Mouse (Mus musculus) midbrain, embryonic 15.5 days (tissue): Measurements from ENCODE around the gene Zc3h18. TPM values are rescaled to one million over a fixed set of nuclear protein-coding genes. Genes with fewer than 3 reads are reported as not detected.

ENCODE experiments used
- ATAC-seq: fragments of 200-750 bp; cut with Nextera tagmentation; replicated peaks from 2 replicates; pipeline ENCODE4 v1.8.0; 2017; ENCODE audit warnings: moderate TSS enrichment
- H3K27ac ChIP-seq: fragments of 300-500 bp; sonication (generic); 2 replicates; pipeline ENCODE4 v1.5.1; 2015; ENCODE audit warnings: mild to moderate bottlenecking, inconsistent platforms
- H3K27me3 ChIP-seq: fragments of 300-500 bp; sonication (generic); replicated peaks from 2 replicates; pipeline ENCODE4 v1.6.1; 2015; ENCODE audit warnings: inconsistent platforms
- H3K36me3 ChIP-seq: fragments of 300-500 bp; sonication (generic); replicated peaks from 2 replicates; pipeline ENCODE4 v1.6.1; 2015; ENCODE audit warnings: inconsistent platforms
- H3K4me1 ChIP-seq: fragments of 300-500 bp; sonication (generic); 2 replicates; pipeline ENCODE4 v1.6.1; 2015; ENCODE audit warnings: inconsistent platforms
- H3K4me2 ChIP-seq: fragments of 300-500 bp; sonication (generic); 2 replicates; pipeline ENCODE4 v1.6.1; 2015; ENCODE audit warnings: inconsistent platforms, mild to moderate bottlenecking, moderate library complexity
- H3K4me3 ChIP-seq: fragments of 300-500 bp; sonication (generic); 2 replicates; pipeline ENCODE4 v1.5.1; 2015; ENCODE audit warnings: mild to moderate bottlenecking, inconsistent platforms
- H3K9ac ChIP-seq: fragments of 300-500 bp; sonication (generic); 2 replicates; pipeline ENCODE4 v1.6.1; 2015; ENCODE audit warnings: mild to moderate bottlenecking, inconsistent platforms
- H3K9me3 ChIP-seq: fragments of 300-500 bp; sonication (generic); 2 replicates; pipeline ENCODE4 v1.6.1; 2016; ENCODE audit warnings: inconsistent platforms
- WGBS: fragments of 180-500 bp; shearing (Covaris S2); methylation state at CpG from one replicate; pipeline ENCODE4 v1.1.7; 2015; ENCODE audit warnings: mixed read lengths; 5-methylcytosine and 5-hydroxymethylcytosine counted together
- polyA plus RNA-seq: library from polyadenylated mRNA; unstranded; fragments of >200 nt; fragmentation: Nextera tagmentation; extraction: Ambion mirVana; gene quantifications from 2 replicates; pipeline ENCODE4 v1.2.1, GENCODE M21; 2015

The Zc3h18 gene
- polyA plus RNA-seq, 1 experiment from 2014 or later: 38.9 TPM

- peaks cover 63% of the 10 kb centered on the region for H3K27me3 ChIP-seq
- 53% methylated on average over 6 of the region's 6 CpGs for WGBS
- no peaks in the 10 kb centered on the region for H3K9me3 ChIP-seq
- no peak overlapping the region for H3K4me3 ChIP-seq
- H3K9ac ChIP-seq: no peak overlapping the region
- H3K36me3 ChIP-seq: no peaks in the 10 kb centered on the region
- ATAC-seq: no peak
- no peak overlapping the region for H3K4me2 ChIP-seq
- no peak overlapping the region for H3K27ac ChIP-seq
- H3K4me1 ChIP-seq: peaks cover 31% of the 10 kb centered on the region
Observed at GRCm38 (mm10) chr8:122338852-122339251, 37.6 kb upstream of the Zc3h18 start.

- 83% methylated on average over 3 of the region's 3 CpGs for WGBS
- no peak for ATAC-seq
- H3K27ac ChIP-seq: no peak overlapping the region
- no peaks in the 10 kb centered on the region for H3K36me3 ChIP-seq
- peaks cover 31% of the 10 kb centered on the region for H3K4me1 ChIP-seq
- H3K4me3 ChIP-seq: no peak overlapping the region
- H3K9me3 ChIP-seq: no peaks in the 10 kb centered on the region
- H3K27me3 ChIP-seq: peaks cover 50% of the 10 kb centered on the region
- no peak overlapping the region for H3K4me2 ChIP-seq
- no peak overlapping the region for H3K9ac ChIP-seq
Observed at GRCm38 (mm10) chr8:122340761-122341160, 35.6 kb upstream of the Zc3h18 start.

- H3K9ac ChIP-seq: no peak overlapping the region
- no peak overlapping the region for H3K4me2 ChIP-seq
- H3K9me3 ChIP-seq: no peaks in the 10 kb centered on the region
- peaks cover 45% of the 10 kb centered on the region for H3K27me3 ChIP-seq
- ATAC-seq: no peak
- H3K4me1 ChIP-seq: peaks cover 22% of the 10 kb centered on the region
- WGBS: 77% methylated on average over 6 of the region's 6 CpGs
- no peak overlapping the region for H3K4me3 ChIP-seq
- H3K27ac ChIP-seq: no peak overlapping the region
- no peaks in the 10 kb centered on the region for H3K36me3 ChIP-seq
Observed at GRCm38 (mm10) chr8:122341790-122342189, 34.6 kb upstream of the Zc3h18 start.

GRCm38 (mm10) chr8:122342362-122342761 is 34.0 kb upstream of the Zc3h18 start:
- Histone ChIP-seq H3K27me3 (peaks cover 39% of the 10 kb centered on the region), H3K4me3 (no peak overlapping the region), H3K36me3 (no peaks in the 10 kb centered on the region), H3K4me1 (peaks cover 21% of the 10 kb centered on the region), H3K9ac (no peak overlapping the region), H3K27ac (no peak overlapping the region), H3K9me3 (no peaks in the 10 kb centered on the region), H3K4me2 (no peak overlapping the region)
- 52% methylated on average over 5 of the region's 5 CpGs for WGBS
- ATAC-seq: no peak

GRCm38 (mm10) chr8:122342806-122343209 is 33.6 kb upstream of the Zc3h18 start:
- Histone ChIP-seq H3K4me3 (0 out of 2 replicates have a peak overlapping the region, but pooled peaks have one; percentile 18), H3K27me3 (peaks cover 38% of the 10 kb centered on the region), H3K9ac (no peak overlapping the region), H3K9me3 (no peaks in the 10 kb centered on the region), H3K4me2 (peak overlapping the region; percentile 44), H3K27ac (no peak overlapping the region), H3K4me1 (peaks cover 24% of the 10 kb centered on the region), H3K36me3 (no peaks in the 10 kb centered on the region)
- ATAC-seq: no peak
- WGBS: 6% methylated on average over 9 of the region's 9 CpGs

GRCm38 (mm10) chr8:122343341-122343740 is 33.1 kb upstream of the Zc3h18 start:
- Histone ChIP-seq H3K4me2 (peak overlapping the region; percentile 44), H3K27ac (no peak overlapping the region), H3K36me3 (no peaks in the 10 kb centered on the region), H3K27me3 (peaks cover 35% of the 10 kb centered on the region), H3K4me3 (peak overlapping the region; percentile 18), H3K4me1 (peaks cover 25% of the 10 kb centered on the region), H3K9me3 (no peaks in the 10 kb centered on the region), H3K9ac (0 out of 2 replicates have a peak overlapping the region, but pooled peaks have one; percentile 4)
- 4% methylated on average over 11 of the region's 11 CpGs for WGBS
- no peak for ATAC-seq

- peak overlapping the region; percentile 4; the same call in 1 of the 2 replicates for H3K9ac ChIP-seq
- peaks cover 25% of the 10 kb centered on the region for H3K4me1 ChIP-seq
- H3K4me3 ChIP-seq: peak overlapping the region; percentile 18
- no peaks in the 10 kb centered on the region for H3K36me3 ChIP-seq
- no peaks in the 10 kb centered on the region for H3K9me3 ChIP-seq
- H3K27me3 ChIP-seq: peaks cover 31% of the 10 kb centered on the region
- peak overlapping the region; percentile 44 for H3K4me2 ChIP-seq
- no peak for ATAC-seq
- no peak overlapping the region for H3K27ac ChIP-seq
- under 1% methylated on average over 14 of the region's 14 CpGs for WGBS
Observed at GRCm38 (mm10) chr8:122343758-122344157, 32.7 kb upstream of the Zc3h18 start.

GRCm38 (mm10) chr8:122344219-122344618 is 32.2 kb upstream of the Zc3h18 start:
- 0% methylated on average over 3 of the region's 5 CpGs for WGBS
- Histone ChIP-seq H3K4me3 (no peak overlapping the region), H3K9ac (no peak overlapping the region), H3K4me2 (no peak overlapping the region), H3K4me1 (peaks cover 25% of the 10 kb centered on the region), H3K27me3 (peaks cover 28% of the 10 kb centered on the region), H3K9me3 (no peaks in the 10 kb centered on the region), H3K27ac (no peak overlapping the region), H3K36me3 (no peaks in the 10 kb centered on the region)
- 0 out of 2 replicates have a peak, but pooled peaks have one; percentile 13 for ATAC-seq

GRCm38 (mm10) chr8:122345181-122346095 is 31.0 kb upstream of the Zc3h18 start:
- Histone ChIP-seq H3K4me2 (no peak overlapping the region), H3K4me1 (peaks cover 34% of the 10 kb centered on the region), H3K9me3 (no peaks in the 10 kb centered on the region), H3K27me3 (peaks cover 24% of the 10 kb centered on the region), H3K4me3 (no peak overlapping the region), H3K36me3 (no peaks in the 10 kb centered on the region), H3K9ac (no peak overlapping the region), H3K27ac (no peak overlapping the region)
- WGBS: 53% methylated on average over 12 of the region's 12 CpGs
- ATAC-seq: no peak

- 0 out of 2 replicates have a peak, but pooled peaks have one; percentile 22 for ATAC-seq
- no peak overlapping the region for H3K9ac ChIP-seq
- H3K27me3 ChIP-seq: peaks cover 12% of the 10 kb centered on the region; the same call in 1 of the 2 replicates
- no peak overlapping the region for H3K4me3 ChIP-seq
- H3K27ac ChIP-seq: no peak overlapping the region
- H3K4me2 ChIP-seq: no peak overlapping the region
- no peaks in the 10 kb centered on the region for H3K36me3 ChIP-seq
- 61% methylated on average over 5 of the region's 5 CpGs for WGBS
- H3K9me3 ChIP-seq: no peaks in the 10 kb centered on the region
- peaks cover 34% of the 10 kb centered on the region for H3K4me1 ChIP-seq
Observed at GRCm38 (mm10) chr8:122347811-122348552, 28.4 kb upstream of the Zc3h18 start.

GRCm38 (mm10) chr8:122349357-122350297 is 26.8 kb upstream of the Zc3h18 start:
- Histone ChIP-seq H3K4me3 (no peak overlapping the region), H3K9me3 (no peaks in the 10 kb centered on the region), H3K4me1 (peaks cover 20% of the 10 kb centered on the region), H3K27me3 (0 out of 2 replicates have a peak, but pooled peaks cover 5% of the 10 kb centered on the region), H3K36me3 (no peaks in the 10 kb centered on the region), H3K27ac (no peak overlapping the region), H3K9ac (no peak overlapping the region), H3K4me2 (no peak overlapping the region)
- ATAC-seq: no peak
- 46% methylated on average over 15 of the region's 15 CpGs for WGBS
